Mouse (Mus musculus): Measurements from ENCODE around the gene Gss. TPM values are rescaled to one million over a fixed set of nuclear protein-coding genes. Genes with fewer than 3 reads are reported as not detected.
"Not testable (repeated sequence)": the region's sequence is repeated elsewhere in the genome, so short reads cannot be mapped to it uniquely, and the experiment has no call there.

Gene Gss
- polyA plus RNA-seq, 1 experiment from 2014 or later = 29.8 TPM

- 78% methylated on average over 5 of the region's 5 CpGs for WGBS
Measured at GRCm38 (mm10) chr2:155567751-155568150, 24.9 kb downstream of the Gss start.

GRCm38 (mm10) chr2:155562934-155563333 is 29.7 kb downstream of the Gss start:
- Histone ChIP-seq H3K27me3 (no peaks in the 10 kb centered on the region), H3K4me2 (no peak overlapping the region), H3K4me3 (no peak overlapping the region), H3K27ac (no peak overlapping the region), H3K9me3 (no peaks in the 10 kb centered on the region), H3K36me3 (no peaks in the 10 kb centered on the region), H3K4me1 (no peaks in the 10 kb centered on the region), H3K9ac (no peak overlapping the region)
- ATAC-seq (ENCODE audit: borderline replicate concordance, extremely low read depth, low FRiP score, low TSS enrichment) = no peak
- WGBS = 67% methylated on average over 4 of the region's 4 CpGs

More at GRCm38 (mm10) chr2:155567751-155568150, 24.9 kb downstream of the Gss start:
- Histone ChIP-seq H3K4me3 (no peak overlapping the region), H3K4me2 (no peak overlapping the region), H3K9ac (no peak overlapping the region), H3K36me3 (no peaks in the 10 kb centered on the region), H3K4me1 (no peaks in the 10 kb centered on the region), H3K27me3 (no peaks in the 10 kb centered on the region), H3K9me3 (no peaks in the 10 kb centered on the region), H3K27ac (no peak overlapping the region)
- ATAC-seq (ENCODE audit: borderline replicate concordance, extremely low read depth, low FRiP score, low TSS enrichment) = no peak

- Histone ChIP-seq H3K27me3 (no peaks in the 10 kb centered on the region), H3K4me3 (no peak overlapping the region), H3K36me3 (no peaks in the 10 kb centered on the region), H3K4me2 (no peak overlapping the region), H3K27ac (no peak overlapping the region), H3K4me1 (no peaks in the 10 kb centered on the region), H3K9me3 (no peaks in the 10 kb centered on the region), H3K9ac (no peak overlapping the region)
- 25% methylated on average over 1 of the region's 1 CpGs for WGBS
- ATAC-seq (ENCODE audit: borderline replicate concordance, extremely low read depth, low FRiP score, low TSS enrichment) = no peak
Measured at GRCm38 (mm10) chr2:155562209-155562608, 30.4 kb downstream of the Gss start.

- H3K9me3 ChIP-seq = no peaks in the 10 kb centered on the region
- H3K36me3 ChIP-seq = no peaks in the 10 kb centered on the region
- 66% methylated on average over 2 of the region's 2 CpGs for WGBS
- H3K4me1 ChIP-seq = no peaks in the 10 kb centered on the region
- no peaks in the 10 kb centered on the region for H3K27me3 ChIP-seq
- no peak overlapping the region for H3K9ac ChIP-seq
- no peak for ATAC-seq (ENCODE audit: borderline replicate concordance, extremely low read depth, low FRiP score, low TSS enrichment)
- H3K4me2 ChIP-seq = no peak overlapping the region
- H3K27ac ChIP-seq = no peak overlapping the region
- no peak overlapping the region for H3K4me3 ChIP-seq
Measured at GRCm38 (mm10) chr2:155554426-155554985, 38.1 kb downstream of the Gss start.

- no peak overlapping the region for H3K27ac ChIP-seq
- H3K9me3 ChIP-seq = no peaks in the 10 kb centered on the region
- H3K4me2 ChIP-seq = no peak overlapping the region
- no peaks in the 10 kb centered on the region for H3K27me3 ChIP-seq
- H3K9ac ChIP-seq = no peak overlapping the region
- no peak for ATAC-seq (ENCODE audit: borderline replicate concordance, extremely low read depth, low FRiP score, low TSS enrichment)
- no peaks in the 10 kb centered on the region for H3K4me1 ChIP-seq
- H3K36me3 ChIP-seq = no peaks in the 10 kb centered on the region
- H3K4me3 ChIP-seq = no peak overlapping the region
Measured at GRCm38 (mm10) chr2:155552949-155553354, 39.7 kb downstream of the Gss start.

- H3K27me3 ChIP-seq = no peaks in the 10 kb centered on the region
- no peaks in the 10 kb centered on the region for H3K9me3 ChIP-seq
Measured at GRCm38 (mm10) chr2:155552336-155552735, 40.3 kb downstream of the Gss start.

GRCm38 (mm10) chr2:155546955-155547354 is 45.7 kb downstream of the Gss start:
- Histone ChIP-seq H3K9ac (no peak overlapping the region), H3K27ac (no peak overlapping the region), H3K36me3 (no peaks in the 10 kb centered on the region), H3K27me3 (no peaks in the 10 kb centered on the region), H3K4me2 (no peak overlapping the region), H3K9me3 (no peaks in the 10 kb centered on the region), H3K4me1 (no peaks in the 10 kb centered on the region), H3K4me3 (no peak overlapping the region)
- ATAC-seq (ENCODE audit: borderline replicate concordance, extremely low read depth, low FRiP score, low TSS enrichment) = no peak
- WGBS = 67% methylated on average over 1 of the region's 1 CpGs

More at GRCm38 (mm10) chr2:155552336-155552735, 40.3 kb downstream of the Gss start:
- Histone ChIP-seq H3K36me3 (no peaks in the 10 kb centered on the region), H3K9ac (no peak overlapping the region), H3K27ac (no peak overlapping the region), H3K4me1 (no peaks in the 10 kb centered on the region), H3K4me2 (no peak overlapping the region), H3K4me3 (no peak overlapping the region)
- ATAC-seq (ENCODE audit: borderline replicate concordance, extremely low read depth, low FRiP score, low TSS enrichment) = no peak

- Histone ChIP-seq H3K4me2 (no peak overlapping the region), H3K27ac (no peak overlapping the region), H3K4me3 (no peak overlapping the region), H3K36me3 (no peaks in the 10 kb centered on the region), H3K9me3 (no peaks in the 10 kb centered on the region), H3K4me1 (no peaks in the 10 kb centered on the region), H3K27me3 (no peaks in the 10 kb centered on the region), H3K9ac (no peak overlapping the region)
- no peak; the same call in 1 of the 2 replicates for ATAC-seq (ENCODE audit: borderline replicate concordance, extremely low read depth, low FRiP score, low TSS enrichment)
- WGBS = 47% methylated on average over 6 of the region's 6 CpGs
Measured at GRCm38 (mm10) chr2:155540822-155541458, 51.7 kb downstream of the Gss start.

- ATAC-seq (ENCODE audit: borderline replicate concordance, extremely low read depth, low FRiP score, low TSS enrichment) = no peak
- Histone ChIP-seq H3K36me3 (no peaks in the 10 kb centered on the region), H3K27ac (no peak overlapping the region)
Measured at GRCm38 (mm10) chr2:155539696-155540095, 52.9 kb downstream of the Gss start.

GRCm38 (mm10) chr2:155538463-155539057 is 54.0 kb downstream of the Gss start:
- not testable (repeated sequence) for H3K4me1 ChIP-seq; H3K36me3 ChIP-seq; H3K4me2 ChIP-seq; H3K9me3 ChIP-seq; H3K9ac ChIP-seq; H3K27ac ChIP-seq; ATAC-seq (ENCODE audit: borderline replicate concordance, extremely low read depth, low FRiP score, low TSS enrichment); H3K27me3 ChIP-seq
- H3K4me3 ChIP-seq = 0 out of 2 replicates have a peak overlapping the region, but pooled peaks have one; percentile 9
- 74% methylated on average over 18 of the region's 19 CpGs for WGBS

More at GRCm38 (mm10) chr2:155539696-155540095, 52.9 kb downstream of the Gss start:
- no peaks in the 10 kb centered on the region for H3K27me3 ChIP-seq
- H3K4me3 ChIP-seq = no peak overlapping the region
- no peaks in the 10 kb centered on the region for H3K9me3 ChIP-seq
- no peaks in the 10 kb centered on the region for H3K4me1 ChIP-seq
- no peak overlapping the region for H3K9ac ChIP-seq
- no peak overlapping the region for H3K4me2 ChIP-seq

GRCm38 (mm10) chr2:155537761-155538462 is 54.7 kb downstream of the Gss start:
- H3K4me2 ChIP-seq = no peak overlapping the region
- no peaks in the 10 kb centered on the region for H3K27me3 ChIP-seq
- H3K4me1 ChIP-seq = no peaks in the 10 kb centered on the region
- H3K36me3 ChIP-seq = no peaks in the 10 kb centered on the region
- H3K27ac ChIP-seq = no peak overlapping the region
- H3K9me3 ChIP-seq = no peaks in the 10 kb centered on the region
- ATAC-seq (ENCODE audit: borderline replicate concordance, extremely low read depth, low FRiP score, low TSS enrichment) = no peak
- no peak overlapping the region for H3K9ac ChIP-seq
- no peak overlapping the region for H3K4me3 ChIP-seq
- WGBS = 57% methylated on average over 5 of the region's 5 CpGs

- Histone ChIP-seq H3K9ac (no peak overlapping the region), H3K36me3 (no peaks in the 10 kb centered on the region), H3K27ac (no peak overlapping the region), H3K4me2 (no peak overlapping the region), H3K27me3 (no peaks in the 10 kb centered on the region), H3K9me3 (no peaks in the 10 kb centered on the region), H3K4me3 (no peak overlapping the region), H3K4me1 (no peaks in the 10 kb centered on the region)
- no peak for ATAC-seq (ENCODE audit: borderline replicate concordance, extremely low read depth, low FRiP score, low TSS enrichment)
Measured at GRCm38 (mm10) chr2:155536292-155536691, 56.3 kb downstream of the Gss start.

Measured in lung, embryonic 15.5 days (tissue).